Mouse (Mus musculus) kidney, adult 11 months (tissue): ENCODE results near the gene Rbp4.

Source experiments
- DNase-seq: peaks from one replicate; pipeline ENCODE4 v3.0.0; 2022

Rbp4 gene

DNA sequence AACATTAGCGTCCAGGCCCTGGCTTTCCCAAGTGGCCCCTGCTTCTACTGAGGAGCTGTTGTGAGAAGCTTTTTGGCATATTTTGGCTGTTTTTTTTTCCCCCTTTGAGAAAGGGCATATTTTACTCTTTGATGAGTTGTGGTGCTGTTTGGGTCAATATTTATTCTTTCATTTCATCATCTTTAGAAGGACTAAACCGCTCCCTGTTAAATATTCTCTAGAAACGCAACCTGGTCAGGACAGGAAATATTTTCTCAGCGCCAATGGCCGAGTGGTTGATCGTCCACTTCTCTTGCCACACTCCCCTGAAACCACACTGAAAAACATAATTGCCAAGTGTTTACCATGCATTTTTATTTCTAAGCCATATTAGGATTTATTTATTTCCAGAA is at the start of gene Rbp4:
Gene Rbp4, minus strand, starts transcription at position 63 of the 392 bp plus-strand sequence.
- no peak for DNase-seq

- no peak for DNase-seq
Observed at GRCm38 (mm10) chr19:38164633-38165032, 39.6 kb upstream of the Rbp4 start.

GRCm38 (mm10) chr19:38161648-38162354 is 36.7 kb upstream of the Rbp4 start:
- DNase-seq: no peak

DNA sequence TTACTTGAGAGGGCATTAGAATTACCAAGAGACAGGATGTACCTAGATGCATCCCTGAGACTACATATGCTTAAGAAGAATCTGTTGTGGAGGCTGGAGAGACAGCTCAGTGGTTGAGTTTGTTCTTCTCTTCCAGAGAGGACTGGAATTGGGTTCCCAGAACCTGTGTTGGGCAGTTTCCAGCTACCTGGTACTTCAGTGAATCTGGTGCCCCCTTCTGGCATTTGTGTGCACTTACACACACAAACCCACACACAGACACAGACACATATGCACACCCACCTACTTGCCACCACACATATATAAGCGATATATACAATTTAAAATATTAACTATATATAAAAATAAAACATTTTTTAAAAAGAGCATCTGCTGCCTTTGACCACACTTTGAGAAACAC is 31.2 kb upstream of the Rbp4 start:
- no peak for DNase-seq

DNA sequence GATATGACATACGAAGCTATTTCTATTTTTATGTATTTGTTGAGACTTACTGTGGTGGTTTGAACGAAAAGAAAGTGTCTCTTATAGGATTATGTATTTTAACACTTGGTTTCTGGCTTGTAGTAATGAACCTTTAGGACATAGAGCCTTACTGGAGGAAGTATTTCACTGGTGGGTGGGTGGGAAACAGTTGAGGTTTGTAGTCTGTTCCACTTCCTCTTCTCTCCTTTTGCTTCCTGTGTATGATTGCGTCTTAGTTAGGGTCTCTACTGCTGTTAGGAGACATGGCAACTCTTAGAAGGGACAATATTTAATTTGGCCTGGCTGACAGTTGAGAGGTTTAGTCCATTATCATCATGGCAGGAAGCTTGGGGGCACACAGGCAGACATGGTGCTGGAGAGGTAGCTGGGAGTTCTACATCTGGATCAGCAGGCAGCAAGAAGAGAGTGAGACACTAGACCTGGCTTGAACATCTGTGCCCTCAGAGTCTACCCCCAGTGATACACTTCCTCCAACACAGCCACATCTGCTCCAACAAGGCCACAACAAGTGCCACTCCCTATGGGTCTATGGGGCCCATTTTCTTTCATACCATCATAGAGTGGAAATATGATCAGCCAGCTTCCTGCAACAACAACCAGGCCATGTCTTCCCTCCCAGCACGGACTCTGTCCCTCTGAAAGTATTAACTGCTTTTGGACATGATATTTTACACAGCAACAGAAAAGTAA is 18.6 kb upstream of the Rbp4 start:
- DNase-seq: no peak

DNA sequence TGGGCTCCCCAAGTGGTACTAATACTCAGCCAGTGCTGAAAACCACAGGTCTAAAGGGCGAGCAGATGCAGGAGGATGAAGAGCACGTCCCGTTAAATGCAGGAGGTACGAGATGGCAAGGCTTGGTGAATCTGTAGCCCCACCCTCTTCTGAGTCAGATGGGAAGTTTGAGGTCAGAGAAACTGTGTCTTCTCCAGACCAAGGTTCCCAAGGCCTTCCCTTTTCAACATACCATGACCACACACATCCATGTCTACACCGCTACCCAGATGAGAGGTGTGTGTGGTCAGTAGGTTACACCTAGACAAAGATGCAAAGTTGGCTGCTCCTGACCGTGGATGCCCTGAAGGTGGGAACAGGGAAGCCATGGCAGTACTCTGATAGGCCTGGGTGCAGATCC is 9.7 kb upstream of the Rbp4 start:
- DNase-seq: no peak

GRCm38 (mm10) chr19:38133986-38134385 is 8.9 kb upstream of the Rbp4 start:
- no peak for DNase-seq

GRCm38 (mm10) chr19:38132481-38132880 is 7.4 kb upstream of the Rbp4 start, which contains the start of gene Pde6c:
Pde6c (plus strand) TSS chr19:38132781.
- no peak for DNase-seq

- DNase-seq: no peak
Observed at GRCm38 (mm10) chr19:38126656-38127055, 1.6 kb upstream of the Rbp4 start.

- no peak for DNase-seq
Observed at GRCm38 (mm10) chr19:38124401-38125218, 471 bp downstream of the Rbp4 start.

GRCm38 (mm10) chr19:38123921-38124320 is 1.2 kb downstream of the Rbp4 start:
- DNase-seq: no peak

- no peak for DNase-seq
Observed at GRCm38 (mm10) chr19:38120123-38120760, 4.8 kb downstream of the Rbp4 start.

DNA sequence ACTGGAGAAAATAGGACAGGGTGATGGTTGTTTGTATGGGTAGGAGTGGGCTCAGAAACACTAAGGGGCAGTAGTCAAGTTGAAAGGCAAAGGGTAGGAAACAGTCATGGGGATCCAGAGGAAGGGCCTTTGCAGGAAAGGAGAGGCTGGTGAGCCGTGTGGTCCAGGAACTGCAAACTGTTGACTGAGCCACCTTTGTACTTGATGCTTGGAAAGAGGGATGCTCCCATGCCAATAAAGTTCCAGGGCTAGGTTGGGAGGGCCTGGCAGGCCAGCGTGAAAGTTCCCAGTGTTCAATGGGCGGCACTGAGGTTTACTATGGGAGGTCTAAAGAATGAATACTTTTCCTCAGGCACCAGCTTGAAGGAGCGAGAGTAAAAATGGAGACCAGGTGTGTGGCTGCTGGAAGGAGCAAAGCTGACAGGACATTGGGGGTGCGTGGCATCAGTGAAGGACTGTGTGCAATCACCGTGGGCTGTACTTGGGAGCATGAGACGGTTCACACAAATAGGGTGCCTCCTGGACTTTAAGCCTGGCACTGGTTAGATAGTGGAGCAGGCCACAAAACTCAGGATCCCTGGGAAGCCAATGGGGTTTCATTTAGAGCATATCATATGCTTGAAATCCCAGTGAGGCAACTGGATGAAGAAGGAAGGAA is 10.1 kb downstream of the Rbp4 start:
- DNase-seq: no peak

DNA sequence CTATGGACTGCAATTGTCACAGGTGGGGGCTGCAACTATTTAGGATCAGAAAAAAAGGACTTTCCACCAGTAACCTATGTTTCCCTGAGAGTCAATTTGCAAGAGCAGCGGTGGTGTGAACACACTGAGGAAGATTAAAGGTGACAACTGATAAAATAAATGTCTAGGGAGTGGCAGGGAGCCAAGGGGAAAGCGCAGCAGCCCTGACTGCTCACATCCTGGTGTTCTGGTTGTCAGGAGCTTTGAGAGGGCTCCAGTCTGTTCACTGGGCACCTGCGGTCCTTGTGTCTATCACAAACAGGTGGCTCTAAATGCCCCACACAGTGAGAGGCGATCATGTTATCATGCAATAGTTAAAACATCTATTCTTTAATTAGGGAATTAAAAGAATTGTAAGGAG is 12.5 kb downstream of the Rbp4 start:
- no peak for DNase-seq

DNA sequence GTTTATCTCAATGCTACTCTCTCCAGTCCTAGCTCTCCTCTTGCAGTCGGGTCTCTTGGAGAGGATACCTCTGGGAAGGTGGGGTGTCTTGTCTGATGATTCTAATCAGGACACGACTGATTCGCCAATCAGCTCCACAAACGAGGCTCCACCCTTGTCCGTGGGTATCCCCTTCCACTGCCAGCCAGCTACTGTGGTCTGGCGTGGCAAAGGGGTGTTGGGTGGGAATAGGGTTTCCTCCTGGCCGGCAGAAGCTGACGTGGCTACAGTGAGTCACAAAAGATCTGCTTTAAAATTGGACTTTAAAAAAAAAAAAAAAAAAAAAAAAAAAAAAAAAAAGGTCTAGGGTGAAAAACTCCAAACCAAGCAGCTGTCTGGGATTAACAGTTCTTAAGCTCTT is 14.0 kb downstream of the Rbp4 start:
- no peak for DNase-seq

- no peak for DNase-seq
Observed at GRCm38 (mm10) chr19:38109506-38110242, 15.4 kb downstream of the Rbp4 start.

GRCm38 (mm10) chr19:38107871-38108270 is 17.2 kb downstream of the Rbp4 start:
- no peak for DNase-seq

GRCm38 (mm10) chr19:38096858-38097758 is 28.0 kb downstream of the Rbp4 start, which contains the start of gene Ffar4:
Ffar4 (plus strand) TSS chr19:38097071.
- no peak for DNase-seq

- no peak for DNase-seq
Observed at GRCm38 (mm10) chr19:38096231-38096630, 28.9 kb downstream of the Rbp4 start.

DNA sequence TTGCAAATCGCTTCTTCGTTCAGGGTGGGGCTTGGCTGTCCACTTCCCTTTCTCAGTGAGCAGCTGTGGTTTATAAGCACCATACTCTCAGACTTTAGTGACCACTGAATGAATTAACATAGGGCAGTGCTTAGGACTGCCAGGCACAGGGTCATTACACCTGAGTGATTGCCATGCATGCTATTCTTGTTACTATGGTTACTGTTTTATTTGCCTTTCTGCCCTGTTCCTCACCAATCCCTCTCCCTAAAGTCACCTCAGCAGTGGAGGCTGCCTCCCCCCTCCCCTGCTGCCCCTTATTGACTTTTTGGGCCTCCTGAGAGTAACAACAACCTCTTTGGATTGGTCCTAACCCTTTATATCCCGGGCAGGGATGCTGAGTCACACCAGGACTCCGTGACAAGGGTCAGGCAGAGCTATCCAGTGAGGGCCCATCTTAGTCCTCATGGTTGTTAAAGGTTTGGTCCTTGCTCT is 33.5 kb downstream of the Rbp4 start:
- peak; percentile 13 for DNase-seq
